Mouse (Mus musculus): ENCODE measurements at regions not wholly inside any gene's neighbourhood (a gene's known extent, or its start where the extent isn't known, plus 50 kb on each side); places are given as distances from the start of the nearest gene placed in this dataset.

DNA sequence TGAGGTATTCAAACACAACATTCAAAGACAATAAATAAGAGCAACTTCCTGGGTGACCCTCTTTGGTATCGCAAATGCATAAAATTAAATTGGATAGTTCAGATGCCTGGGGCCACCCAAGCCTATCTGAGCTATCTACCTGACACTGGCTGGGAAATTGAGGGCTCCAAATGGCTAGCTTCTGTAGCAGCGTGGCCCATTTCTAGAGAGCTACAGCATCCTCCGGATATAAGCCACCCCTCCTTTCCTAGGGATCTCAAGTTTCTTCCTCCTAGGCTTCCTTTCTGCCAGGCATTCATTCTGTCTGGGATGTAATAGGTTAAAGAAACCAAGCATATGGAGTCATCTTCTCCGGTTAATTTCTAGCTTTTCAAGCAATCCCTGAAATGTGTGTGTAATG, 483.2 kb downstream of the Tshz3 start:
- Histone ChIP-seq H3K36me3 (ENCODE audit: control insufficient read depth, insufficient read depth, low read length) (no peaks in the 10 kb centered on the region), H3K4me1 (replicated peaks; ENCODE audit: control insufficient read depth, insufficient read depth, low read length) (peaks cover 6% of the 10 kb centered on the region), H3K9me3 (ENCODE audit: control insufficient read depth, low read length) (no peaks in the 10 kb centered on the region), H3K27me3 (ENCODE audit: control insufficient read depth, insufficient read depth, low read length) (no peaks in the 10 kb centered on the region), H3K4me2 (replicated peaks; ENCODE audit: low read depth, low read length) (no peak overlapping the region), H3K27ac (ENCODE audit: low read depth, low read length) (no peak overlapping the region), H3K4me3 (ENCODE audit: low read depth, low read length) (no peak overlapping the region), H3K9ac (ENCODE audit: low read depth, low read length) (no peak overlapping the region)
- ATAC-seq (ENCODE audit: low FRiP score) (no peak), DNase-seq (ENCODE audit: low spot score) (no peak)
- 67% methylated on average over 4 of the region's 4 CpGs for WGBS

- no peak overlapping the region for H3K4me3 ChIP-seq (ENCODE audit: low read depth, low read length)
Measured at GRCm38 (mm10) chr7:37192536-37192935, 494.6 kb downstream of the Tshz3 start.

DNA sequence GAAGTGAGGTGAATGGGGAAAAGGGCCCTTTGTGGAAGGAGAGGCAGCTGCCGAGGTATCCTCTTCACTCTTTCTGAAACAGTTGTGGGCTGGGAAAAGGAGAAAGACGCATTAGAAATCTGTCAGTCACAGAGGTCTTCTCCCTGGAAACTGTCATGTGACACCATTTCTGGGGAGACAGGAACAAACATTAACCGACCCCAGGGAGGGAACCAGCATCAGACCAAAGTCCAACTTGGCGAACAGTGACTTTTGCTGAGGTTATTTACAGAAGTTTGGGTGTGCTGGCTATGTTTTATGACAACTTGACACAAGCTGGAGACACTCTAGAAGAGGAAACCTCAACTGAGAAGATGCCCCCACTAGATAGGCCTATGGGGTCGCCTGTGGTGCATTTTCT, 506.9 kb downstream of the Tshz3 start:
- 80% methylated on average over 5 of the region's 5 CpGs for WGBS

More at GRCm38 (mm10) chr7:37192536-37192935, 494.6 kb downstream of the Tshz3 start:
- no peak overlapping the region for H3K27ac ChIP-seq (ENCODE audit: low read depth, low read length)
- H3K4me2 ChIP-seq (replicated peaks; ENCODE audit: low read depth, low read length), result no peak overlapping the region
- no peaks in the 10 kb centered on the region for H3K9me3 ChIP-seq (ENCODE audit: control insufficient read depth, low read length)
- H3K9ac ChIP-seq (ENCODE audit: low read depth, low read length), result no peak overlapping the region
- no peaks in the 10 kb centered on the region for H3K36me3 ChIP-seq (ENCODE audit: control insufficient read depth, insufficient read depth, low read length)
- no peak for DNase-seq (ENCODE audit: low spot score)
- H3K27me3 ChIP-seq (ENCODE audit: control insufficient read depth, insufficient read depth, low read length), result no peaks in the 10 kb centered on the region
- H3K4me1 ChIP-seq (replicated peaks; ENCODE audit: control insufficient read depth, insufficient read depth, low read length), result no peaks in the 10 kb centered on the region
- 23% methylated on average over 2 of the region's 2 CpGs for WGBS
- ATAC-seq (ENCODE audit: low FRiP score), result no peak

DNA sequence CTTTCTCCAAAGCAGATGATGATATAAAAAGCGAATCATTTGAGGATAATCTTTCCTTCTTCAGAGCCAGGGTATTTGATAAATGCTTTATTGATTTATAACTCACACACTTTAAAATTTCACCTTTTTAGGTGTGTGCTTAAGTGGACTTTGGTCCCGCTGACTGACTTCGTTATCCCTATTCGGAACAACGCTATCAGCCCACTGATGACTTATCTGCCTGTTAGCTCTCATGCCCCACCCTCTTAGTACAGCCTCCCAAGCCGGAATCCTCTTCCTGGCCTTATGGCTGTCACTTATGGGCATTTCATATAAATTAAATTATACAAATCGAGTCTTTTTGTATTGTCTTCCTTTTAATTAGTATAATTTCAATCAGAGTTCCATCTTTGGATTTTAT, 510.4 kb downstream of the Tshz3 start:
- no peak overlapping the region for H3K4me3 ChIP-seq (ENCODE audit: low read depth, low read length)
- WGBS, result 93% methylated on average over 7 of the region's 7 CpGs
- H3K4me2 ChIP-seq (replicated peaks; ENCODE audit: low read depth, low read length), result no peak overlapping the region
- no peaks in the 10 kb centered on the region for H3K27me3 ChIP-seq (ENCODE audit: control insufficient read depth, insufficient read depth, low read length)
- no peak overlapping the region for H3K27ac ChIP-seq (ENCODE audit: low read depth, low read length)
- H3K36me3 ChIP-seq (ENCODE audit: control insufficient read depth, insufficient read depth, low read length), result no peaks in the 10 kb centered on the region
- H3K4me1 ChIP-seq (replicated peaks; ENCODE audit: control insufficient read depth, insufficient read depth, low read length), result no peaks in the 10 kb centered on the region
- H3K9me3 ChIP-seq (ENCODE audit: control insufficient read depth, low read length), result no peaks in the 10 kb centered on the region
- DNase-seq (ENCODE audit: low spot score) (no peak), ATAC-seq (ENCODE audit: low FRiP score) (no peak)
- H3K9ac ChIP-seq (ENCODE audit: low read depth, low read length), result no peak overlapping the region

More for the DNA sequence above, 506.9 kb downstream of the Tshz3 start:
- no peaks in the 10 kb centered on the region for H3K36me3 ChIP-seq (ENCODE audit: control insufficient read depth, insufficient read depth, low read length)
- H3K4me3 ChIP-seq (ENCODE audit: low read depth, low read length), result no peak overlapping the region
- no peak overlapping the region for H3K4me2 ChIP-seq (replicated peaks; ENCODE audit: low read depth, low read length)
- no peaks in the 10 kb centered on the region for H3K9me3 ChIP-seq (ENCODE audit: control insufficient read depth, low read length)
- H3K9ac ChIP-seq (ENCODE audit: low read depth, low read length), result no peak overlapping the region
- no peak for DNase-seq (ENCODE audit: low spot score)
- ATAC-seq (ENCODE audit: low FRiP score), result no peak
- no peaks in the 10 kb centered on the region for H3K27me3 ChIP-seq (ENCODE audit: control insufficient read depth, insufficient read depth, low read length)
- H3K4me1 ChIP-seq (replicated peaks; ENCODE audit: control insufficient read depth, insufficient read depth, low read length), result no peaks in the 10 kb centered on the region
- H3K27ac ChIP-seq (ENCODE audit: low read depth, low read length), result no peak overlapping the region

DNA sequence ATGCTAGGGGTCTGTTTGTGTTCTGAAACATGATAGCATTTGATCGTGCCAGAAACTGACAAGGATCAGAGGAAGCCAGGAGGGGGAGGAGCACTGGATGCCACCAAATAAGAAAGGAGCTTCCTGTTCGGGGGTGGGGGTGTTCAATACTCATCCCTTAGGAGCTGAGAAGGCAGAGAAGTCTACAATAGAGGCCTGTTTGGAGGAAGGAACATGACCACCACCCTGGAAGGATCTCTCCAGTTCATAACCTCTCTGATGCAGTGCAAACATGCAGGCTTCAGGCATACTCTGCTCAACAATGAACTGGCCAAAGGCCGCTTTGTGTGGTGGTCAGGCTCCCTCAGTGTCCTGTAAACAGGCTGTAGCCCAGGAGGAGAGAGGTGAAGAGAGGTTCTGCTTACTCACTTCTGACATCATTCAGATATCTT, 515.8 kb downstream of the Tshz3 start:
- no peak overlapping the region for H3K9ac ChIP-seq (ENCODE audit: low read depth, low read length)
- no peak overlapping the region for H3K4me3 ChIP-seq (ENCODE audit: low read depth, low read length)
- no peak overlapping the region for H3K4me2 ChIP-seq (replicated peaks; ENCODE audit: low read depth, low read length)
- ATAC-seq (ENCODE audit: low FRiP score) (no peak), DNase-seq (ENCODE audit: low spot score) (peak; percentile 20)
- H3K9me3 ChIP-seq (ENCODE audit: control insufficient read depth, low read length), result no peaks in the 10 kb centered on the region
- no peak overlapping the region for H3K27ac ChIP-seq (ENCODE audit: low read depth, low read length)
- WGBS, result 33% methylated on average over 3 of the region's 3 CpGs
- H3K4me1 ChIP-seq (replicated peaks; ENCODE audit: control insufficient read depth, insufficient read depth, low read length), result no peaks in the 10 kb centered on the region
- no peaks in the 10 kb centered on the region for H3K36me3 ChIP-seq (ENCODE audit: control insufficient read depth, insufficient read depth, low read length)
- H3K27me3 ChIP-seq (ENCODE audit: control insufficient read depth, insufficient read depth, low read length), result no peaks in the 10 kb centered on the region

GRCm38 (mm10) chr7:37215498-37215897, 517.6 kb downstream of the Tshz3 start:
- ATAC-seq (ENCODE audit: low FRiP score) (no peak), DNase-seq (ENCODE audit: low spot score) (no peak)
- no peak overlapping the region for H3K4me2 ChIP-seq (replicated peaks; ENCODE audit: low read depth, low read length)
- no peak overlapping the region for H3K4me3 ChIP-seq (ENCODE audit: low read depth, low read length)
- WGBS, result 91% methylated on average over 6 of the region's 6 CpGs
- no peak overlapping the region for H3K27ac ChIP-seq (ENCODE audit: low read depth, low read length)
- no peaks in the 10 kb centered on the region for H3K36me3 ChIP-seq (ENCODE audit: control insufficient read depth, insufficient read depth, low read length)
- H3K4me1 ChIP-seq (replicated peaks; ENCODE audit: control insufficient read depth, insufficient read depth, low read length), result no peaks in the 10 kb centered on the region
- no peak overlapping the region for H3K9ac ChIP-seq (ENCODE audit: low read depth, low read length)
- H3K27me3 ChIP-seq (ENCODE audit: control insufficient read depth, insufficient read depth, low read length), result no peaks in the 10 kb centered on the region
- no peaks in the 10 kb centered on the region for H3K9me3 ChIP-seq (ENCODE audit: control insufficient read depth, low read length)

GRCm38 (mm10) chr7:37220476-37220875, 522.6 kb downstream of the Tshz3 start:
- H3K9ac ChIP-seq (ENCODE audit: low read depth, low read length), result no peak overlapping the region
- no peak overlapping the region for H3K4me2 ChIP-seq (replicated peaks; ENCODE audit: low read depth, low read length)
- no peak overlapping the region for H3K27ac ChIP-seq (ENCODE audit: low read depth, low read length)
- ATAC-seq (ENCODE audit: low FRiP score) (no peak), DNase-seq (ENCODE audit: low spot score) (no peak)
- H3K9me3 ChIP-seq (ENCODE audit: control insufficient read depth, low read length), result no peaks in the 10 kb centered on the region
- no peaks in the 10 kb centered on the region for H3K27me3 ChIP-seq (ENCODE audit: control insufficient read depth, insufficient read depth, low read length)
- H3K4me1 ChIP-seq (replicated peaks; ENCODE audit: control insufficient read depth, insufficient read depth, low read length), result no peaks in the 10 kb centered on the region
- H3K36me3 ChIP-seq (ENCODE audit: control insufficient read depth, insufficient read depth, low read length), result no peaks in the 10 kb centered on the region
- WGBS, result 91% methylated on average over 5 of the region's 5 CpGs
- no peak overlapping the region for H3K4me3 ChIP-seq (ENCODE audit: low read depth, low read length)

DNA sequence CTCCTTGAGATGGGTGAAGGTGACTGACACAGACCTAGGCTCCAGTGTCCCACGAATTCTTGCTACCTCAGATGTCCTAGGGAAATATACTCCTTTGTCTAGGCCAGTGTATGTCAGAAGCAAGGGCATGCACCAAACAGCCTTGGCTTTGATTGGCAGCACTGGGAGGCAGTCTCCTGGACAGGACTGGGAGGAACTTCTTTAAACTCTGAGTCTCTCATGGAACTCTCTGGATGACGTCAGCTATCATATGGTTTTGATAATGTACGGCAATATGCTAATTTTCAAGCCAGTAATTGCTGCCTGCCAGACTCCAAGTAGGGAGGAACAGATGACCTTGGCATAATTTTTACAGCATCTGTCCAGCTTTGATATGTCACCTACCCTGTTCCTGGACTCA, 528.5 kb downstream of the Tshz3 start:
- no peak overlapping the region for H3K4me3 ChIP-seq (ENCODE audit: low read depth, low read length)
- no peaks in the 10 kb centered on the region for H3K4me1 ChIP-seq (replicated peaks; ENCODE audit: control insufficient read depth, insufficient read depth, low read length)
- H3K27me3 ChIP-seq (ENCODE audit: control insufficient read depth, insufficient read depth, low read length), result no peaks in the 10 kb centered on the region
- no peak overlapping the region for H3K4me2 ChIP-seq (replicated peaks; ENCODE audit: low read depth, low read length)
- no peak for DNase-seq (ENCODE audit: low spot score)
- no peak for ATAC-seq (ENCODE audit: low FRiP score)
- 84% methylated on average over 3 of the region's 3 CpGs for WGBS
- no peak overlapping the region for H3K9ac ChIP-seq (ENCODE audit: low read depth, low read length)
- H3K36me3 ChIP-seq (ENCODE audit: control insufficient read depth, insufficient read depth, low read length), result no peaks in the 10 kb centered on the region
- no peaks in the 10 kb centered on the region for H3K9me3 ChIP-seq (ENCODE audit: control insufficient read depth, low read length)
- no peak overlapping the region for H3K27ac ChIP-seq (ENCODE audit: low read depth, low read length)

DNA sequence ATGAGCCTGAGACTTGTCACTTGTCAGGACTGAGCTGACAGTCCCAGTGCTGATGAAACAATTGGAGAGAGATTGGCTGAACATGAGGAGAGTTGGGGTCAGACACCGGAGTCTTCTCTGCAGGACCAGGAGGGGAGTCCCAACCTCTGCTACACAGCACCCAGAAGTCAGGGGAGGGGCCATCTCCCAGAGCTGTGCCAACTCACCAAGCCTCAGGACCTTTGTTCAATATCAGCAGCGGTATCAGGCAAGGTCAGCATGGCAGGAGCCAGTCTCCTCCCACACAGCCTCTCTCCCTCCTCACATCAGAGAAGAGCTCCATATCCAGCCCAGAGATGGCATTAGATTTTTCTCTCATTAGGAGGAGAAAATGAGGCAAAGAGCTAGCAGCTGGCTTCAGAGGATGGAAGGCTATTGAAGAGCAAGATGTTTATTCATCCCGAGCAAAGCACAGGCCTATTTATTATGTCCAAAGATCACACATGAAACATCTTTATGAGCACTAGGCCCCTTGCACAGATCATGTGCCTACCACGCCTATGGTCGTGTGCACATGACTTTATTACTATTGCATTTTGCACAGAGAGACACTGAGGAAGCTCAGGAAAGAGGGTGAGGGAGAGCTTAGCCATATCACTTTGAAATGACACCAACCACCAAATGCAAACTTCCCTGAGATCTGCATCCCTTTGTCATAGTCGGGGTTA, 532.9 kb downstream of the Tshz3 start:
- no peak overlapping the region for H3K9ac ChIP-seq (ENCODE audit: low read depth, low read length)
- H3K27ac ChIP-seq (ENCODE audit: low read depth, low read length), result no peak overlapping the region
- DNase-seq (ENCODE audit: low spot score) (no peak), ATAC-seq (ENCODE audit: low FRiP score) (no peak)
- H3K4me2 ChIP-seq (replicated peaks; ENCODE audit: low read depth, low read length), result no peak overlapping the region
- H3K4me3 ChIP-seq (ENCODE audit: low read depth, low read length), result no peak overlapping the region
- no peaks in the 10 kb centered on the region for H3K27me3 ChIP-seq (ENCODE audit: control insufficient read depth, insufficient read depth, low read length)
- H3K36me3 ChIP-seq (ENCODE audit: control insufficient read depth, insufficient read depth, low read length), result no peaks in the 10 kb centered on the region
- 77% methylated on average over 6 of the region's 6 CpGs for WGBS
- no peaks in the 10 kb centered on the region for H3K9me3 ChIP-seq (ENCODE audit: control insufficient read depth, low read length)
- no peaks in the 10 kb centered on the region for H3K4me1 ChIP-seq (replicated peaks; ENCODE audit: control insufficient read depth, insufficient read depth, low read length)

All from hindbrain, embryonic 11.5 days (tissue).